Mouse (Mus musculus) cerebellum, postnatal 14 days (tissue): ENCODE data around the gene Fam111a.

Source experiments
- DNase-seq, 2 experiments: peaks; one replicate each; pipeline ENCODE4 v3.0.0; 2021; ENCODE audit warnings: mixed read lengths in 2 of 2

The Fam111a gene

GRCm38 (mm10) chr19:12564197-12564596 is 18.7 kb downstream of the Fam111a start:
- no peak for DNase-seq

- DNase-seq: no peak
These were observed 21.5 kb downstream of the Fam111a start for GRCm38 (mm10) chr19:12567011-12567410.

- DNase-seq: no peak
These were observed 25.3 kb downstream of the Fam111a start for GRCm38 (mm10) chr19:12570866-12571265.

GRCm38 (mm10) chr19:12571687-12572086 is 26.1 kb downstream of the Fam111a start:
- no peak for DNase-seq

GRCm38 (mm10) chr19:12572614-12573265 is 27.2 kb downstream of the Fam111a start:
- DNase-seq: no peak

GRCm38 (mm10) chr19:12573266-12574011 is 27.9 kb downstream of the Fam111a start:
- DNase-seq: peak; percentile 62 to 65

GRCm38 (mm10) chr19:12574012-12574407 is 28.5 kb downstream of the Fam111a start:
- DNase-seq: no peak

GRCm38 (mm10) chr19:12575107-12575506 is 29.6 kb downstream of the Fam111a start:
- DNase-seq: no peak

GRCm38 (mm10) chr19:12575514-12575913 is 30.0 kb downstream of the Fam111a start:
- no peak for DNase-seq

GRCm38 (mm10) chr19:12576639-12577038 is 31.1 kb downstream of the Fam111a start:
- no peak for DNase-seq

- no peak for DNase-seq
These were observed 39.8 kb downstream of the Fam111a start for GRCm38 (mm10) chr19:12585310-12585709.

- DNase-seq: peak; percentile 74 to 77
These were observed 46.4 kb downstream of the Fam111a start for GRCm38 (mm10) chr19:12591908-12592307.

GRCm38 (mm10) chr19:12595135-12595529 is 49.6 kb downstream of the Fam111a start:
- DNase-seq: no peak

- DNase-seq: peak; percentile 72 to 78
These were observed 50.2 kb downstream of the Fam111a start for GRCm38 (mm10) chr19:12595530-12596289.

GRCm38 (mm10) chr19:12596290-12597072 is 50.9 kb downstream of the Fam111a start:
- DNase-seq: peak in 1 of 2 experiments; percentile 52

- no peak for DNase-seq
These were observed 51.5 kb downstream of the Fam111a start for GRCm38 (mm10) chr19:12597073-12597405.

- no peak for DNase-seq
These were observed 53.1 kb downstream of the Fam111a start for GRCm38 (mm10) chr19:12598674-12599073.

- DNase-seq: no peak
These were observed 54.1 kb downstream of the Fam111a start, which contains the start of gene Gm4952 for GRCm38 (mm10) chr19:12599674-12600073. Gm4952 (plus strand) TSS chr19:12599974.

GRCm38 (mm10) chr19:12600684-12601480 is 55.3 kb downstream of the Fam111a start:
- DNase-seq: no peak

GRCm38 (mm10) chr19:12608336-12608735 is 62.8 kb downstream of the Fam111a start:
- no peak for DNase-seq

- no peak for DNase-seq
These were observed 68.1 kb downstream of the Fam111a start for GRCm38 (mm10) chr19:12613646-12614045.

GRCm38 (mm10) chr19:12633176-12633575 is 87.6 kb downstream of the Fam111a start, which contains the start of gene Glyat:
Glyat (plus strand) TSS chr19:12633308.
- DNase-seq: no peak
